Mouse (Mus musculus): ENCODE measurements around the gene Kcne1l. TPM values are rescaled to one million over a fixed set of nuclear protein-coding genes. Genes with fewer than 3 reads are reported as not detected.

Kcne1l gene
- 19.1 and 19.3 TPM in 2 replicates for polyA plus RNA-seq (2014; fragmentation: Nextera tagmentation; extraction: Ambion mirVana)

- peak within 1 kb of the TSS; percentile 13; the same call in 1 of the 2 replicates for H3K9ac ChIP-seq (ENCODE audit: low read depth, low read length)
Observed at GRCm38 (mm10) chrX:142305869-142306581, at the start of gene Kcne1l. Gene Kcne1l (minus strand): TSS chrX:142306294.

GRCm38 (mm10) chrX:142336207-142336606 lies 30.1 kb upstream of the Kcne1l start:
- no peak overlapping the region for H3K4me2 ChIP-seq (replicated peaks; ENCODE audit: low read depth, low read length)
- no peaks in the 10 kb centered on the region for H3K4me1 ChIP-seq (ENCODE audit: control insufficient read depth, insufficient read depth, low read length)
- no peak for ATAC-seq (ENCODE audit: low FRiP score, low TSS enrichment)
- WGBS, result 93% methylated on average over 6 of the region's 6 CpGs
- no peaks in the 10 kb centered on the region for H3K9me3 ChIP-seq (ENCODE audit: control insufficient read depth, low read length)
- no peaks in the 10 kb centered on the region; the same call in 1 of the 2 replicates for H3K36me3 ChIP-seq (ENCODE audit: control insufficient read depth, insufficient read depth, low read length)
- no peak overlapping the region for H3K4me3 ChIP-seq (ENCODE audit: low read length)
- H3K9ac ChIP-seq (ENCODE audit: low read depth, low read length), result no peak overlapping the region
- H3K27ac ChIP-seq (ENCODE audit: low read depth, low read length), result no peak overlapping the region
- no peaks in the 10 kb centered on the region for H3K27me3 ChIP-seq (ENCODE audit: control insufficient read depth, insufficient read depth, low read length)

More at GRCm38 (mm10) chrX:142305869-142306581, at the start of gene Kcne1l:
- Histone ChIP-seq H3K4me1 (ENCODE audit: control insufficient read depth, insufficient read depth, low read length) (no peaks in the 10 kb centered on the region), H3K27me3 (ENCODE audit: control insufficient read depth, insufficient read depth, low read length) (peaks cover 4% of the 10 kb centered on the region; the same call in 1 of the 2 replicates), H3K27ac (ENCODE audit: low read depth, low read length) (no peak within 1 kb of the TSS), H3K4me2 (replicated peaks; ENCODE audit: low read depth, low read length) (peak within 1 kb of the TSS; percentile 48), H3K36me3 (ENCODE audit: control insufficient read depth, insufficient read depth, low read length) (no peaks in the 10 kb centered on the region), H3K4me3 (ENCODE audit: low read length) (peak within 1 kb of the TSS; percentile 28), H3K9me3 (ENCODE audit: control insufficient read depth, low read length) (no peaks in the 10 kb centered on the region)
- WGBS, result 40% methylated on average over 26 of the region's 33 CpGs
- ATAC-seq (ENCODE audit: low FRiP score, low TSS enrichment), result peak; percentile 90

DNA sequence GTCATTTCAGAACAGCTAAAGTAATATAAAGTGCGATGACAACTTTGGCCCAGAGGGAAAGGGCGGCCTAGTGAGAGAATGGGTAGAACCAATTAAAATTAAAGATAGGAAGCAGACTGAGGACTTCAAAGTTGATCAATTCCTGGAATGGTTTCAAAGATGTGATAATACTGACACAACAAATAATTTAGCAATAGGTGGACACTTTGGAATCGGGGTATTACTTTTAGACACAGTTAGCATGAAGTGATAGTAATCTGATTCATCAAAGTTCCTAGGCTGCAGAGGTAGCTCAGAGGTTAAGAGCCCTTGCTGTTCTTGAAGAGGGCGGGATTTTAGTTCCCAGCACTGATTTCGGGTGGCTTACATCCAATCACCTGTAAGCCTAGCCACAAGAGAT lies 29.4 kb upstream of the Kcne1l start:
- no peak for ATAC-seq (ENCODE audit: low FRiP score, low TSS enrichment)
- Histone ChIP-seq H3K27ac (ENCODE audit: low read depth, low read length) (no peak overlapping the region), H3K9ac (ENCODE audit: low read depth, low read length) (no peak overlapping the region), H3K27me3 (ENCODE audit: control insufficient read depth, insufficient read depth, low read length) (no peaks in the 10 kb centered on the region), H3K36me3 (ENCODE audit: control insufficient read depth, insufficient read depth, low read length) (no peaks in the 10 kb centered on the region; the same call in 1 of the 2 replicates), H3K4me2 (replicated peaks; ENCODE audit: low read depth, low read length) (no peak overlapping the region), H3K4me3 (ENCODE audit: low read length) (no peak overlapping the region), H3K9me3 (ENCODE audit: control insufficient read depth, low read length) (no peaks in the 10 kb centered on the region), H3K4me1 (ENCODE audit: control insufficient read depth, insufficient read depth, low read length) (no peaks in the 10 kb centered on the region)
- 90% methylated on average over 5 of the region's 5 CpGs for WGBS

GRCm38 (mm10) chrX:142325760-142326159 lies 19.7 kb upstream of the Kcne1l start:
- no peak for ATAC-seq (ENCODE audit: low FRiP score, low TSS enrichment)
- Histone ChIP-seq H3K36me3 (ENCODE audit: control insufficient read depth, insufficient read depth, low read length) (no peaks in the 10 kb centered on the region), H3K27ac (ENCODE audit: low read depth, low read length) (no peak overlapping the region), H3K4me3 (ENCODE audit: low read length) (no peak overlapping the region), H3K4me1 (ENCODE audit: control insufficient read depth, insufficient read depth, low read length) (no peaks in the 10 kb centered on the region), H3K9ac (ENCODE audit: low read depth, low read length) (no peak overlapping the region), H3K27me3 (ENCODE audit: control insufficient read depth, insufficient read depth, low read length) (no peaks in the 10 kb centered on the region), H3K9me3 (ENCODE audit: control insufficient read depth, low read length) (no peaks in the 10 kb centered on the region), H3K4me2 (replicated peaks; ENCODE audit: low read depth, low read length) (no peak overlapping the region)
- WGBS, result 82% methylated on average over 2 of the region's 2 CpGs

- no peak overlapping the region for H3K27ac ChIP-seq (ENCODE audit: low read depth, low read length)
- no peak overlapping the region for H3K4me3 ChIP-seq (ENCODE audit: low read length)
- no peaks in the 10 kb centered on the region for H3K4me1 ChIP-seq (ENCODE audit: control insufficient read depth, insufficient read depth, low read length)
- WGBS, result 75% methylated on average over 9 of the region's 9 CpGs
- no peaks in the 10 kb centered on the region for H3K9me3 ChIP-seq (ENCODE audit: control insufficient read depth, low read length)
- H3K36me3 ChIP-seq (ENCODE audit: control insufficient read depth, insufficient read depth, low read length), result no peaks in the 10 kb centered on the region
- H3K9ac ChIP-seq (ENCODE audit: low read depth, low read length), result no peak overlapping the region
- H3K4me2 ChIP-seq (replicated peaks; ENCODE audit: low read depth, low read length), result no peak overlapping the region
- no peaks in the 10 kb centered on the region for H3K27me3 ChIP-seq (ENCODE audit: control insufficient read depth, insufficient read depth, low read length)
- no peak for ATAC-seq (ENCODE audit: low FRiP score, low TSS enrichment)
Observed at GRCm38 (mm10) chrX:142316106-142316505, 10.0 kb upstream of the Kcne1l start.

DNA sequence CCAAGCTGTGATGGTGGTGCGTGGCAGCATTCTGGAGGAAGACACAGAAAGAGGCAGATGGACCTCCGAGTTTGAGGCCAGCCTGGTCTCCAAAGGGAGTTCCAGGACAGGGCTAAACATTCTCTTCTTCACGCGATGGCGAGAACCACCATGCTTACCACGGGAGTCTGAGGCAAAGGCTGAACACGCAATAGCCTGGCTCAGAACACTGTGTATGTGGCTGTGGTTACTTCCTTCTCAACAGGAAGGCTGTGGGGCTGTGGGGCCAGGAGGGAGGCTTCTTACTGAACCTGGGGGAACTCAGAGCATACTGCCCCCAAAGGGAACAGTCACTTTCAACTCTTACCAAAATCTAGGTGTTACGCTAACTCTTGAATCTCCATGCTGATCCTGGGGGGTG lies 9.2 kb upstream of the Kcne1l start:
- ATAC-seq (ENCODE audit: low FRiP score, low TSS enrichment), result no peak
- WGBS, result 89% methylated on average over 8 of the region's 8 CpGs
- H3K27me3 ChIP-seq (ENCODE audit: control insufficient read depth, insufficient read depth, low read length), result no peaks in the 10 kb centered on the region

GRCm38 (mm10) chrX:142314307-142315024 lies 8.4 kb upstream of the Kcne1l start:
- peak; percentile 32; the same call in 1 of the 2 replicates for ATAC-seq (ENCODE audit: low FRiP score, low TSS enrichment)
- WGBS, result 56% methylated on average over 11 of the region's 11 CpGs

More for the DNA sequence above, 9.2 kb upstream of the Kcne1l start:
- Histone ChIP-seq H3K4me1 (ENCODE audit: control insufficient read depth, insufficient read depth, low read length) (no peaks in the 10 kb centered on the region), H3K4me2 (replicated peaks; ENCODE audit: low read depth, low read length) (no peak overlapping the region), H3K9ac (ENCODE audit: low read depth, low read length) (no peak overlapping the region), H3K27ac (ENCODE audit: low read depth, low read length) (no peak overlapping the region), H3K36me3 (ENCODE audit: control insufficient read depth, insufficient read depth, low read length) (no peaks in the 10 kb centered on the region), H3K9me3 (ENCODE audit: control insufficient read depth, low read length) (no peaks in the 10 kb centered on the region), H3K4me3 (ENCODE audit: low read length) (no peak overlapping the region)

GRCm38 (mm10) chrX:142310431-142310830 lies 4.3 kb upstream of the Kcne1l start:
- Histone ChIP-seq H3K36me3 (ENCODE audit: control insufficient read depth, insufficient read depth, low read length) (no peaks in the 10 kb centered on the region), H3K27me3 (ENCODE audit: control insufficient read depth, insufficient read depth, low read length) (peaks cover 4% of the 10 kb centered on the region; the same call in 1 of the 2 replicates), H3K27ac (ENCODE audit: low read depth, low read length) (no peak overlapping the region), H3K4me2 (replicated peaks; ENCODE audit: low read depth, low read length) (no peak overlapping the region), H3K4me1 (ENCODE audit: control insufficient read depth, insufficient read depth, low read length) (no peaks in the 10 kb centered on the region), H3K4me3 (ENCODE audit: low read length) (no peak overlapping the region), H3K9me3 (ENCODE audit: control insufficient read depth, low read length) (no peaks in the 10 kb centered on the region), H3K9ac (ENCODE audit: low read depth, low read length) (no peak overlapping the region)
- no peak for ATAC-seq (ENCODE audit: low FRiP score, low TSS enrichment)
- 69% methylated on average over 5 of the region's 5 CpGs for WGBS

More at GRCm38 (mm10) chrX:142314307-142315024, 8.4 kb upstream of the Kcne1l start:
- H3K36me3 ChIP-seq (ENCODE audit: control insufficient read depth, insufficient read depth, low read length), result no peaks in the 10 kb centered on the region
- H3K27ac ChIP-seq (ENCODE audit: low read depth, low read length), result no peak overlapping the region
- H3K4me1 ChIP-seq (ENCODE audit: control insufficient read depth, insufficient read depth, low read length), result no peaks in the 10 kb centered on the region
- H3K9ac ChIP-seq (ENCODE audit: low read depth, low read length), result no peak overlapping the region
- no peak overlapping the region for H3K4me3 ChIP-seq (ENCODE audit: low read length)
- no peaks in the 10 kb centered on the region for H3K9me3 ChIP-seq (ENCODE audit: control insufficient read depth, low read length)
- no peaks in the 10 kb centered on the region for H3K27me3 ChIP-seq (ENCODE audit: control insufficient read depth, insufficient read depth, low read length)
- no peak overlapping the region for H3K4me2 ChIP-seq (replicated peaks; ENCODE audit: low read depth, low read length)
